Mouse (Mus musculus) neural tube, embryonic 13.5 days (tissue): ENCODE measurements around the gene Rab1b. TPM values are rescaled to one million over a fixed set of nuclear protein-coding genes. Genes with fewer than 3 reads are reported as not detected.
A peak's percentile ranks its signal among the peaks of the same experiment; 100 is the strongest.

Experiments used
- ATAC-seq: fragments of 200-750 bp; cut with Nextera tagmentation; 2 replicates; pipeline ENCODE4 v1.8.0; 2017; ENCODE audit warnings: low read depth, mild to moderate bottlenecking, moderate TSS enrichment, moderate library complexity
- H3K27ac ChIP-seq: fragments of 300-500 bp; sonication (generic); replicated peaks from 2 replicates; pipeline ENCODE4 v1.5.1; 2015; ENCODE audit warnings: moderate library complexity, mild to moderate bottlenecking, inconsistent platforms
- H3K27me3 ChIP-seq: fragments of 300-500 bp; sonication (generic); 2 replicates; pipeline ENCODE4 v1.6.1; 2015; ENCODE audit warnings: mild to moderate bottlenecking, inconsistent platforms
- H3K36me3 ChIP-seq: fragments of 300-500 bp; sonication (generic); 2 replicates; pipeline ENCODE4 v1.6.1; 2015; ENCODE audit warnings: mild to moderate bottlenecking, inconsistent platforms
- H3K4me1 ChIP-seq: fragments of 300-500 bp; sonication (generic); replicated peaks from 2 replicates; pipeline ENCODE4 v1.6.1; 2015; ENCODE audit warnings: inconsistent platforms
- H3K4me2 ChIP-seq: fragments of 300-500 bp; sonication (generic); 2 replicates; pipeline ENCODE4 v1.6.1; 2015; ENCODE audit warnings: inconsistent platforms, mild to moderate bottlenecking, moderate library complexity
- H3K4me3 ChIP-seq: fragments of 300-500 bp; sonication (generic); 2 replicates; pipeline ENCODE4 v1.5.1; 2015; ENCODE audit warnings: mild to moderate bottlenecking, inconsistent platforms
- H3K9ac ChIP-seq: fragments of 300-500 bp; sonication (generic); 2 replicates; pipeline ENCODE4 v1.6.1; 2015; ENCODE audit warnings: moderate library complexity, mild to moderate bottlenecking, inconsistent platforms
- H3K9me3 ChIP-seq: fragments of 300-500 bp; sonication (generic); 2 replicates; pipeline ENCODE4 v1.6.1; 2016; ENCODE audit warnings: inconsistent platforms
- WGBS: fragments of 180-500 bp; shearing (Covaris S2); methylation state at CpG from one replicate; pipeline ENCODE4 v1.1.7; 2015; 5-methylcytosine and 5-hydroxymethylcytosine counted together
- polyA plus RNA-seq: library from polyadenylated mRNA; unstranded; fragments of >200 nt; fragmentation: Nextera tagmentation; extraction: Ambion mirVana; gene quantifications from 2 replicates; pipeline ENCODE4 v1.2.1, GENCODE M21; 2015

Gene Rab1b
- polyA plus RNA-seq, 1 experiment from 2014 or later: 234 TPM

GRCm38 (mm10) chr19:5052853-5053252 lies 54.0 kb downstream of the Rab1b start:
- Histone ChIP-seq H3K36me3 (peaks cover 22% of the 10 kb centered on the region), H3K4me2 (no peak overlapping the region), H3K4me1 (peaks cover 24% of the 10 kb centered on the region), H3K4me3 (no peak overlapping the region), H3K27me3 (peaks cover 63% of the 10 kb centered on the region), H3K27ac (no peak overlapping the region), H3K9ac (no peak overlapping the region), H3K9me3 (no peaks in the 10 kb centered on the region)
- ATAC-seq: no peak
- WGBS: 58% methylated on average over 17 of the region's 17 CpGs

- Histone ChIP-seq H3K9me3 (no peaks in the 10 kb centered on the region), H3K27ac (no peak overlapping the region), H3K36me3 (peaks cover 27% of the 10 kb centered on the region), H3K4me2 (no peak overlapping the region), H3K9ac (no peak overlapping the region), H3K27me3 (peaks cover 63% of the 10 kb centered on the region), H3K4me3 (no peak overlapping the region), H3K4me1 (peaks cover 24% of the 10 kb centered on the region)
- 28% methylated on average over 25 of the region's 25 CpGs for WGBS
- ATAC-seq: no peak
Observed at GRCm38 (mm10) chr19:5052166-5052822, 54.6 kb downstream of the Rab1b start.

- Histone ChIP-seq H3K4me3 (0 out of 2 replicates have a peak overlapping the region, but pooled peaks have one; percentile 9), H3K27ac (no peak overlapping the region), H3K9ac (0 out of 2 replicates have a peak overlapping the region, but pooled peaks have one; percentile 6), H3K4me1 (peaks cover 21% of the 10 kb centered on the region), H3K36me3 (peaks cover 35% of the 10 kb centered on the region), H3K27me3 (peaks cover 63% of the 10 kb centered on the region), H3K4me2 (peak overlapping the region; percentile 11; the same call in 1 of the 2 replicates), H3K9me3 (no peaks in the 10 kb centered on the region)
- WGBS: 39% methylated on average over 3 of the region's 3 CpGs
- no peak for ATAC-seq
Observed at GRCm38 (mm10) chr19:5051515-5051914, 55.4 kb downstream of the Rab1b start.

- peak; percentile 43; the same call in 1 of the 2 replicates for ATAC-seq
- Histone ChIP-seq H3K4me2 (peak overlapping the region; percentile 15), H3K4me1 (peaks cover 18% of the 10 kb centered on the region), H3K27ac (no peak overlapping the region), H3K9ac (0 out of 2 replicates have a peak overlapping the region, but pooled peaks have one; percentile 6), H3K4me3 (peak overlapping the region; percentile 9), H3K27me3 (peaks cover 63% of the 10 kb centered on the region), H3K36me3 (peaks cover 40% of the 10 kb centered on the region), H3K9me3 (no peaks in the 10 kb centered on the region)
- WGBS: 11% methylated on average over 17 of the region's 17 CpGs
Observed at GRCm38 (mm10) chr19:5051031-5051430, 55.8 kb downstream of the Rab1b start.

- WGBS: 19% methylated on average over 14 of the region's 14 CpGs
- Histone ChIP-seq H3K9ac (0 out of 2 replicates have a peak within 1 kb of the TSS, but pooled peaks have one; percentile 6), H3K36me3 (peaks cover 48% of the 10 kb centered on the region), H3K27ac (no peak within 1 kb of the TSS), H3K4me2 (peak within 1 kb of the TSS; percentile 15), H3K9me3 (no peaks in the 10 kb centered on the region), H3K4me3 (peak within 1 kb of the TSS; percentile 9), H3K4me1 (peaks cover 18% of the 10 kb centered on the region), H3K27me3 (peaks cover 59% of the 10 kb centered on the region)
- 0 out of 2 replicates have a peak, but pooled peaks have one; percentile 8 for ATAC-seq
Observed at GRCm38 (mm10) chr19:5050047-5050905, 56.6 kb downstream of the Rab1b start, which contains the start of gene Rin1. Rin1 (plus strand) TSS chr19:5050481.

GRCm38 (mm10) chr19:5049325-5049724 lies 57.5 kb downstream of the Rab1b start:
- peaks cover 49% of the 10 kb centered on the region for H3K27me3 ChIP-seq
- no peaks in the 10 kb centered on the region for H3K9me3 ChIP-seq
- peaks cover 18% of the 10 kb centered on the region for H3K4me1 ChIP-seq
- no peak for ATAC-seq
- H3K9ac ChIP-seq: no peak overlapping the region
- 83% methylated on average over 6 of the region's 6 CpGs for WGBS
- no peak overlapping the region for H3K4me2 ChIP-seq
- H3K36me3 ChIP-seq: peaks cover 48% of the 10 kb centered on the region
- H3K27ac ChIP-seq: no peak overlapping the region
- H3K4me3 ChIP-seq: no peak overlapping the region

Other genes with a start within 250 kb of the Rab1b start
- 3.1 and 3.2 TPM in 2 replicates for gene Actn3, start 229.2 kb downstream of the Rab1b start, polyA plus RNA-seq
- gene Zdhhc24, start 228.4 kb downstream of the Rab1b start, polyA plus RNA-seq: 19.5 and 22.1 TPM in 2 replicates
- gene Bbs1, start 200.4 kb downstream of the Rab1b start, polyA plus RNA-seq: 7.6 and 9.4 TPM in 2 replicates
- 109 and 120 TPM in 2 replicates for gene Dpp3, start 178.8 kb downstream of the Rab1b start, polyA plus RNA-seq
- gene Peli3, start 163.9 kb downstream of the Rab1b start, polyA plus RNA-seq: 8.1 and 9.3 TPM in 2 replicates
- gene Mrpl11, start 144.9 kb downstream of the Rab1b start, polyA plus RNA-seq: 105 and 117 TPM in 2 replicates
- gene Npas4, start 116.8 kb downstream of the Rab1b start, polyA plus RNA-seq: 0.12 and 0.25 TPM in 2 replicates
- 7.9 TPM in 2 replicates for gene Slc29a2, start 83.2 kb downstream of the Rab1b start, polyA plus RNA-seq
- gene B4gat1, start 68.2 kb downstream of the Rab1b start, polyA plus RNA-seq: 61.1 and 64.5 TPM in 2 replicates
- 3.1 and 5.1 TPM in 2 replicates for gene AC124502.3, start 68.2 kb downstream of the Rab1b start, polyA plus RNA-seq
- 43.5 and 51.7 TPM in 2 replicates for gene Brms1, start 65.7 kb downstream of the Rab1b start, polyA plus RNA-seq
- 1.4 TPM in 2 replicates for gene Rin1, start 56.6 kb downstream of the Rab1b start, polyA plus RNA-seq
- gene Cd248, start 39.0 kb downstream of the Rab1b start, polyA plus RNA-seq: 26.3 and 28.2 TPM in 2 replicates
- 8.4 and 10.1 TPM in 2 replicates for gene Tmem151a, start 21.5 kb downstream of the Rab1b start, polyA plus RNA-seq
- 51.3 and 67.5 TPM in 2 replicates for gene Yif1a, start 18.5 kb downstream of the Rab1b start, polyA plus RNA-seq
- 267 and 318 TPM in 2 replicates for gene Cnih2, start 8.6 kb downstream of the Rab1b start, polyA plus RNA-seq
- 73.7 and 80.2 TPM in 2 replicates for gene Klc2, start 11.5 kb upstream of the Rab1b start, polyA plus RNA-seq
- gene Pacs1, start 166.0 kb upstream of the Rab1b start, polyA plus RNA-seq: 36.3 and 41.0 TPM in 2 replicates
- 344 and 351 TPM in 2 replicates for gene Sf3b2, start 188.4 kb upstream of the Rab1b start, polyA plus RNA-seq
- gene Gal3st3, start 191.3 kb upstream of the Rab1b start, polyA plus RNA-seq: 34.1 and 34.6 TPM in 2 replicates
- gene Catsper1, start 228.7 kb upstream of the Rab1b start, polyA plus RNA-seq: not detected in 2 replicates
- 8.9 and 9.7 TPM in 2 replicates for gene Cst6, start 242.5 kb upstream of the Rab1b start, polyA plus RNA-seq